Mouse (Mus musculus) neutrophil, adult 5-6 weeks (primary cell): ENCODE data around the gene Ankrd37. TPM values are rescaled to one million over a fixed set of nuclear protein-coding genes. Genes with fewer than 3 reads are reported as not detected.

Experiments used
- ATAC-seq: fragments of 151-379, 151-347 bp; 2 replicates; pipeline ENCODE4 v1.8.0; 2017; ENCODE audit warnings: mild to moderate bottlenecking, moderate TSS enrichment; ENCODE audit not compliant: insufficient number of reproducible peaks, poor library complexity, low FRiP score, severe bottlenecking; ENCODE audit errors: extremely low read depth
- total RNA-seq: library from RNA; stranded (forward); fragments of 200-1000 nt; gene quantifications from 2 replicates; pipeline ENCODE4 v1.2.3, GENCODE M21; 2017

Ankrd37 gene
- total RNA-seq, 1 experiment from 2014 or later: 41.3 TPM

DNA sequence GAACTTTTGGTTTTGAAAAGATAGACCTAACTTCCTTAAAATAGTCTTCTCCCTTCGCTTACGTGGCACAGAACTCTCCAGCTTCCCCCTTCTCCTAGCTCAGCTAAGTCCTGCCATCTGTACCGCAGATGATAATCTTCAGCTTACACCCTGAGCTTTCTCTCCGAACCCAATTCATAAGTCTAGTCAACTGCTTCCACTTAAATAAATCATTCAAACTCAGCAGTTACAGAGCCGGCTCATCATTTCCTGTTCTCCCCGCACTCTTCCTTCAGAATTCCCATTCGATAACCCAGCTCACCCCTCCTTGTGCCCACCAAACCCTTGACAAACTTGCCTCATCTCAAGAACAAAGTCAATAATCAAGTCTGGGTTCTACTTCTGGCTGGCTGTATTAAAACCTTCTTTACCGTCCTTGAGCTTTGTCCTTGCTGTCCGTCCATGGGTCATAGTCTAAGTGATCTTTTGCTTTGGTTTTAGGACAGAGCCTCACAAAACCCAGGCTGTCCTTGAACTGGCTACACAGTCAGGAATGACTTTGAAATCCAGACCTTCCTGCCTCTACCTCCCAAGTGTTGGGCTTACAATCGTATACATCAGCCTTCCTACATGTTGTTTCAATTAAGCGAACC, 29.6 kb downstream of the Ankrd37 start:
- ATAC-seq: no peak

DNA sequence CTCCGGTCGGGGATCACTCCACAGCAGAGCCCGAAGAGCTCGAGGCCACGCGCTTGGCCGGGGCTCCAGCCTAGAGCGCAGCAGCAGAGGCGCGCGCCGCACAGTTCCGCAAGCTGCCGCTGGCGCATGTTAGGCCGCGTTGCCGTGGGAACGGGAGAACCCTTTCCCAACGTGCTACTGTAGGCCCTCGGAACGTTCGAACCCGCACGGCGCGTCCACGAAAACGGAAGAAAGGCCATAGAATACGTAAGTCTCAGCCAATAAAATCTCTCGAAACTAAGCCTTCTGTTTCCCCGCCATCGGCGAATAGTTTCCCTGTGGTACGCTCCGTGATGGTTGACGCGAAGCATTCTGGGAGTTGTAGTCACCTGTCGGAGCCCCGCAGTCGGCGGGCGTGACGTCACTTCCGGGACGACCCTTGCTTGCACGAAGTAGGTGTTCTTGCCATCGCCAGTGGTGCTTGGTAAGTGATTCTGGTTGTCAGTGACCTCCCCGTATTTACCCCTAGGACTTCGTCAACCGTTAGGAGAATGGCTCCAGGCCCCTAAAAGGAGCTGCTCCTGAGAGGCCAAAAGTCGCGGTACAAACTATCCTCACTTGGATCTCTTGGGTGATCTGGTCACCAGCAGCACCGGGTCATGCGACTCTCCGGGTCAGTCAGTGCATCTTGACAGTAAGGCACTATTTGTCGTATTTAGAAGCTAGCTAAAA, 30.2 kb downstream of the Ankrd37 start, which contains the start of the genes 1700029J07Rik and Ufsp2:
Gene 1700029J07Rik, minus strand, starts transcription at position 127 of the 711 bp plus-strand sequence.
Gene Ufsp2, plus strand, starts transcription at position 403 of the 711 bp plus-strand sequence.
- peak; percentile 96 for ATAC-seq

DNA sequence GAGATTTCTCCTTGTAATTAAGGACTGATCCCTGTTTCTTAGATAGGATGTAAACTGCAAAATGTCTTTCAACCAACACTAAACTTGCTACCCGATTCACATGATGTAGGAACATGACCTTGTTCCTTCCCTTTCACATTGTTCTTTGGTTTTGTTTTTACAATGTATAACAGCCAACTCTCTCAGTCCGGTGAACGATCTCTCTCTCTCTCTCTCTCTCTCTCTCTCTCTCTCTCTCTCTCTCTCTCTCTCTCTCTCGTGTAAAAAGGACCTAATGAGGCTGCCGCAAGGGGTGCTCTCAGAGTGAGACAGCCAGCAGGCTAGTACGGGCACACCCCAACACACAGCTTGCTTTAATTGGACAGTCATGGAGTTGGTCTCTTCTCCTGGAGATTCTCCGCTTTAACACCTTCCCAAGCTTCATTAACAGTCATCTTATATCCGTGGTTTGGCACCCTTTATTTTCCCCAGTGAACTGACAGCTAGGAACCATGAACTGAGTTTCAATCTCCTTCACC, 31.5 kb downstream of the Ankrd37 start:
- ATAC-seq: no peak

DNA sequence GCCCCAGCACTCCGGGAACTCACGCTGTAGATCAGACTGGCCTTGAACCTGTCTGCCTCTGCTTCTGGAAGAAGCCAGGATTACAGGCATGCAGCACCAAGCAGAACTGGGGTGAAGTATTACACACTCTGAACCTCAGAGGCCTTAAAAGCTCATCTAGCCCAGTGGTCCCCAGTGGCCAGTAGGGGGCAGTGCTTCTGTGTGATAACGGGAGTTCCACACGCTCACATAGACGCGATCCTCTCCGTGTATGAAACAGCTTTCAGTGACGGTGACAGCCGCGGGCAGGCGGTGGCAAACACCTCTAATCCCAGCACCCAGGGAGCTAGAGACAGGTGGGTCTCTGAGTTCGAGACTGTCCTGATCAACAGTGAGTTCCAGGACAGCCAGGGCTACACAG, 34.6 kb downstream of the Ankrd37 start:
- no peak for ATAC-seq

DNA sequence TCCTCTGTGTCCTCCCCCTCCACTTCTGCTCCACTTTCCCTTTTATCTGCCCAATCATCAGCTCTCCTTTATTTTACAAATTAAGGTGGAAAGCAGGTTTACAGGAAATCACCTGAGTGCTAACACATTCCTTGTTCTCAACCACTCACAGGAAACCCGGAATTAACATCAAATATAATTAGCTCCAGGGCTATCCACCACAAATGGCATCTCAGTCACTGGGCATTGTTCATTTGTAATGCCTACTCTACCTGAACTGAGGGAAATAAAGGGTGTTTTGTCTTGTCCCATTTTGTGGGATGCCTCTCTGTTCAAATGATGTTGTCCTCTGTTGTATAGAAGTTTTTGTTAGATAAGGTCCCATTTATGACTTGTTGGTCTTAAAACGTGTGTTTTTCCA, 54.9 kb downstream of the Ankrd37 start:
- no peak for ATAC-seq

Other genes starting within 250 kb of the Ankrd37 start
- gene Pdlim3, start 120.2 kb downstream of the Ankrd37 start, total RNA-seq: 1.3 and 2.1 TPM in 2 replicates
- not detected in 2 replicates for gene Ccdc110, start 71.1 kb downstream of the Ankrd37 start, total RNA-seq
- gene 1700029J07Rik, start 30.5 kb downstream of the Ankrd37 start, total RNA-seq: 6.8 and 8.8 TPM in 2 replicates
- gene Ufsp2, start 30.2 kb downstream of the Ankrd37 start, total RNA-seq: 59.1 and 70.5 TPM in 2 replicates
- gene Lrp2bp, start 6.4 kb downstream of the Ankrd37 start, total RNA-seq: 0.23 and 0.25 TPM in 2 replicates
- gene Cfap97, start 146.1 kb upstream of the Ankrd37 start, total RNA-seq: 22.3 and 25.0 TPM in 2 replicates
- gene Snx25, start 146.5 kb upstream of the Ankrd37 start, total RNA-seq: 34.4 and 35.5 TPM in 2 replicates
- 26.7 and 45.7 TPM in 2 replicates for gene Slc25a4, start 205.6 kb upstream of the Ankrd37 start, total RNA-seq